Mouse (Mus musculus) cerebellum, adult 18-20 months (tissue): ENCODE measurements around the gene Rad51b.

ENCODE experiments used
- DNase-seq, 2 experiments: peaks; one replicate each; pipeline ENCODE4 v3.0.0; 2021

Rad51b gene

DNA sequence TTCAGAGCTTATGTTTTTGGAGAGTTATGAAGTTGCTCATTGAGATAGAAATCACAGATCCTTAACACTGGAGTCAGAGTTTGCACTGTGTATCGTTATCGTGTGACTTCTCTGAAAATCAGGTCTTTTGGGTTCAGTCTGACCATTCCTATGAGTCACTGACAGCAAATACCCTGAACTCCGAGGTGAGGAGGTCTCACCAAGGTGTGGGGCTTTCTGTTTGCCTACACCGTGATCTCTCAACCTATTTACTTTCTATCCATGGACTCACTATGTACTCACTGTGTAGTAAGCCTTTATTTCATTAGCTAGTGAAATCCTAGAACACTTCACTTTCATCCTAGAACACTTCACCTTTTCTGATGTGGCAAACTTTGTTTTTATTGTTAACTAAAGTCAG lies 34.6 kb downstream of the Rad51b start:
- no peak for DNase-seq

DNA sequence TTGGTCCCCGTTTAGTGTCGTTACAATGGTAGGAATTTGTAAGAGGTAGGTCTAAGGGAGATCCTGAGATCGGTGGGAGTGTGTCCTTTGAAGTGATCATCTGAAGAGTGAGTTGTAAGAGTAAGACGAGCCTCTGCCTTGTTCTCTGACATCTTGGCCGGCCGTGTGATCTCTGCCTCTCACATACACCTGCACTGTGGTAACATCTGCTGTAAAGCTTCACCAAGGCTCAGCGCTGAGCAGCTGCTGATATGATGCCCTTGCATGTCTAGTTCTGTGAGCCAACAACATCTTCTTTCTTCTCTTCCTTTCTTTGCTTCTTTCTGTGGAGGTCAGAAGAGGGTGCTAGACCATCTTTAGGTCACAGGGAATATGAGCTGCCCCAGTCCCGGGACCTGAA lies 41.7 kb downstream of the Rad51b start:
- DNase-seq: no peak

DNA sequence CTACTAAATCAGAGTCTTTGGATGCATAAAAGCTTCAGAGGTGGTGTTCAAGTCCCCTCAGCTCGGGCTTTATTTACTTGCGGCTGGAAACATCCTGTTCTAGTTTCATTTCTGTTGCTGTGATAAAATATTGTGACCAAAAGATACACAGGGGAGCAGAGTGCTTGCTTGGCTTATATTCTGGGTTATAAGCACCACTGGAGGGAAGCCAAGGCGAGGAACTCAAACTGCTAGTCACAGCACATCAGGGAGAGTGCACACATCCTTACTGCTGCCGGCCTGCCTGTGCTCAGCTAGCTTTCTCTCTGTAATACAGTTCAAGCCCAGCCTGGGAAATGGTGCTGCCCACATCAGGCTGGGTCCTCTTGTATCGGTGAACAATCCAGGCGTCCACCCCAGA lies 43.4 kb downstream of the Rad51b start:
- DNase-seq: no peak

DNA sequence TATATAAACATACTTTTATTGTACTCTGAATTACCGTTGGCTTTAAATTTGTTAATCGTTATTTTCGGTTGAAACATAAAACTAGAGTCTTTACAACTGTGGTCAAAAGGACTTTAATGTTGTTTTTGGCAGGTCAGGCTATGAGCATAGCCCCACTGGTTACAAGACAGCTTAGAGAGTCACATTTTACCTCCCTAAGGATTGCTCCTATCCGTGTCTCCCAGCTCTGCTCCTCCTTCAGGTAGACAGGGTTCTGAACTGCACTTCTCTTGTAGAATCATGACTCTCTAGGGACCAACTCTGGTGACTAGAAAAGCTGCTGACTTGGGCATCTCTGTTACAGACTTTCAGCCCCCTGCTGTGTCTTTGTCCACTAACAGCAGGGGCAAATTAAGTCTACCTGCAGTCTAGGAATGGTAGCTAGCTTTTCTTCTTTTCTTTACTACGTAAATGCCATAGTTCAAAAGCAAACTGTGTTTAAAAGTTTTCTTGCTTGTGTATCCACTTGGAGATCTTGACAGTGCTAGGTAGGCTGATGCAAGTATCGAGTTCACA lies 44.3 kb downstream of the Rad51b start:
- no peak for DNase-seq

DNA sequence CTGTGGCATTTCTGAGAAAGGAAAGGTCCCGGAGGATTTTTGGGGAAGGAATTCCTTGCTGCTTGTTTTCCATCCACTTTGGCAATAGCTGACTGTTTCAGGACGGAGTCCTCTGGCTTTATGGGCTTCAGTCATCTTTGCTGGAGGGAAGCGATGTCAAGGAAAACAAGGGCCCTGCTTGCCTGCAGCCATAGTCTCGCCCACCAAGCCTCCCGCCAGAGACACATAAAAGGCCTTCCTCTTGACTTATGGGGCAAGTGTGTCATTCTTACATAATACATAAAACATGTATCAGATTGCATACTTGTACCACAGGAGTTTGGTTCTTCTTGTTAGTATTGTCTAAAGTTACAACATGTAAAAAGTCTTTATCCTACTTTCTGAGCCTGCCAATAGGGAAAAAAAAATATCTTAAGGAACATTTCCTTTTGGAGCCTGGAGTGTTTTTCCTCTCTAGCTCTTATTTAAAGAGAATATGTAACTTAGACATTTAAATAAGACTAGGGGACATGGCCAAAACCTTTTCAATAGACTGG lies 49.2 kb downstream of the Rad51b start:
- DNase-seq: no peak

DNA sequence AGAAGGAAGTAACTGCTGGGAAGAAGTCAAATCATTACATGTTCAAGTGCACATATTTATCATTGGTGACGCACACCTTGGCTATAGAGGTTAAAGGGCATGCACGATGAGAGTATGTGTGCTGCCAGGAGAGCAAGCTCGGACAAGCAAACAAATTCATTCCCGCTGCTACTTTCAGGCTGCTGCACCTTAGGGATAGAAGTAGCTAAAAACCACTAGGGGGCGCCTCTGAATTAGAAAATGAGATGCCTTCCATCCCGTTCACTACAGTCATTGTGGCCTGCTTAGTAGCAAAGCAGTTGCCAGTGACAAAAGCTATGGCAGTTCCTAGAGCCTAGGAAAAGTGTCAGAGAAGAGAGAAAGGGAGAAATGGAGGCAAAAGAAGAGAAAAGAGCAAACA lies 50.6 kb downstream of the Rad51b start:
- DNase-seq: peak; percentile 52 to 56

DNA sequence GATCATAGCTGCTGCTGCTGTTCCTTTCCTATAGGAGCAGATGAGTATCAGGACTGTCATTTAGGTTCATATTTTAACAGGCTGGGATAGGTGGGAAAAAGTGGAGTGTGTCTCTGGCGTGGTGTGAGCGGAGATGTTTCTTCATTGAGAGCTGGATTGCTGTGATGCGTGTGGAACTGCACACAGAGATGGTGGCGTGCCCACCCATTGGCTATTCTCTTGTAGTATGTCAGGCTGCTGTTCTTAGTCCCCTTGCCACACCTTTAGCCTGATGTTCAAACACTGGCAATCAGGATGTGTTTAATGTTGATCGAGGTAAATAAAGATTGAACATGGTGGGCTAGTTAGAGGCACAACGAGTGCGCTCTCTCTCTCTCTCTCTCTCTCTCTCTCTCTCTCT lies 54.4 kb downstream of the Rad51b start:
- no peak for DNase-seq

DNA sequence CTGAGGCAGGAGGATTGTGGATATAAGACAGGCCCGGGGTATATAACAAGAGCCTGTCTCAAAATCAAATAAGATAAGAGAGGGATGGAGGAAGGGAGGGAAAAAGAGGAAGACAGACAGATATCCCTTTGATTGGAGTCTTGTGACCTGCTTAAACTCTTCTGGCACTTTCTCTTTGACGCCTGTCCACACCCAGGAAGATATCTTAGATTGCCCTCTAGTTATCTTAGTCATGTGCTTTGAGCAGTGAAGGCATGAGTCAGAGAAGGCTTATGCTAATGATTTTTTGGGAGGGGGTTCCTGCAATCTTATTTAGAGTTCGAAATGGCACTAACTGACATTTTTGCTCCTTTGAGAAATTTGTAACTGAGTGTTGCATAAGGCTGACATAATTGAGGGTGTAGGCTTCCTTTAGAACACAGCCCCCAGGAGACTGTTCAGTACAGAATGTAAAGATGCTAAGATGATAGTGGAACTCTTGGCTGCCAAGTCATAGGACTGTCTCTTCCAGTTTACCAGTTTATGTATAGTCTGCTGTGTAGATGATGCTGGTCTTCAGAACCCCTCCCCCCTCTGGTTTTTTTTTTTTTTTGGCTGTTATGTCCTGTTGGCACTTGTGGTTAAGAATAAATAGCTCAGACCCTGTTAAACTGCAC lies 55.1 kb downstream of the Rad51b start:
- no peak for DNase-seq

DNA sequence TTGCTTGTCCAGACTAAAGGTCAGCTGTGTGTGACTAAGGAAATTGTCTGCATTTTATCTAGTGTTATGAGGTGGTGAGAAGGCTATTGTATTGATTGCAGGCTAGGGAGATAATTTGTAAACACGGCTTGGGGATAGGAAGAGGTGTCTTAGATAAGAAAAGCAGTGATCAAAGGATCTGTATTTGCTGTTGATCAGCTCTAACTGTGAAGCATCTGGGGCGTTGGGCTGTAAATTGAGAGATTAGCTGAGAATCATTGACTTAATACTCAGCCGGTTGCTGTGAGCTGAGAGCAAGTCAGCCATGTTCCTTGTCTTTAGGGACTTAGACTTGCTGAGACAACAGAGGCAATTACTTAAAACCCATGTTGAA lies 55.6 kb downstream of the Rad51b start:
- no peak for DNase-seq

DNA sequence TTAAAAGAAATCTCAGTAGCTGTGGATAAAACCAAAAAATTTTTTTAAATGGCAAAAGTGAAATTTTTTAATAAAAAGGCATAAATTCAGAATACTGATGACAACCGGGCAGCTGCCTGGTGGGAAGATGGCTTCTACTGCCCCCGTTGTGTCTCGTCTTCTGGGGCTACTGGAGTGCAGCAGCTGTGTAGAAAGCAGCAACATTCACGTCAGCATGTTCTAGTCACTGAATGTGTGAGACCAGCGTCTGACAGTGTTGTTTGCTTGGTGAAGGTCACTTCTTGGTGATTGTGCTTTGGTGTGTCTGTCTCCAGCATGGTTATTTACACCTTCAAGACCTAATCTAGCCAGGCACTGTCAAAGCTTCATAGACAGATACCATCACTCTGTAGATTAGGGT lies 56.3 kb downstream of the Rad51b start:
- no peak for DNase-seq

DNA sequence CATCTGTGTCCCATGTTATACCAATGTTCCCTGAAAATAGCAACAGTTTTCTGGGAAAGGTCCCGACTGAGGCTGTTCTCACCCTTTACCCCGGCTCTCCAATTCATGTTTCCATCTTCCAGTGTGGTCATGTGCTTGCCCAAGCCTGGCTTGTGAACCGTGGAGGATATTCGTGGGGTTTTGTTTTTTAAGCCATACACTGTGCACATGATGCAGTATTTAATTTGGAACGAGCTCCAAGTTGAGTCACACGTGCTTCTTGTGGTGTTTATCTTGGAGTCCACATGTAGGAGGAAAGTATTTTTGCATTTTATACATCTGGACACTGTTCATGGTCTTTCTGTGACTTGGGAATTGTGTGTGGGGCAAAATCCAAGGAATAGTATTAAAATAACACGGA lies 57.5 kb downstream of the Rad51b start:
- DNase-seq: no peak

DNA sequence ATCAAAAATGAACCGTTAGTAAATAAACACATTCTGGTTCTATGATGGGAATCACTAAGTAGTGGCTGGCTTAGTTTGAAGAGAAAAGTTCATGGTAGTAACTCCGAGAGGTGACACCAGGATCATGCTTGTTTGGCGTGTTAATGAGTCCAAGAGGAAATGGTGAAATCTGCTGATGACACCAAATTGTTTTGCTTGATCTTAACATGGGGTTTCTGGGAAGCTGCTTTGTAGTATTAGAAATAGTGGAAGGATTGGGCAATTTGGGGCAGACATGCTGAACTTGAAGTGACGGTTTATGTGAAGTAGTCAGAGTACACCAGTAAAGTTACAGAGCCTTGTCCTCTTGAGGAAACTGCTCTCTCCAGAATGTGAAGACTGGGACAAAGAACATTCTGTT lies 59.1 kb downstream of the Rad51b start:
- DNase-seq: no peak

DNA sequence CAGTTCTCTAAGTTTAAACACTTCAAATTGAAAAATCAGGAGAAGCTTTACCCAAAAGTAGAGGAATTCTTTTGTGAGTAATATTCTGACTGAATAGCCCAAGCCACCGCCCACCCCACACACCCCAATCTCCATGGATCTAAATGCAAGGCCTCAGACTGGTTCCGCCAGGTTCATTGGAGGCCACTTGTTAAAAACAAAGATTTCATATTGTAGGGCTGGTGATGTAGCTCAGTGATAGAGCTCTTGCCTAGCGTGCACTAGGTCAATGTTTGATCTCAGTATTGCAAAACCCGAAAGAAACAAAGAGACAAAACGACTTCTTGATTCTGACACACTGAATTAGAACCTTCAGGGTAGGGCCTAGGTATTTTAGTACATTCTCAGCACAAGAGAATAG lies 60.5 kb downstream of the Rad51b start:
- DNase-seq: no peak

DNA sequence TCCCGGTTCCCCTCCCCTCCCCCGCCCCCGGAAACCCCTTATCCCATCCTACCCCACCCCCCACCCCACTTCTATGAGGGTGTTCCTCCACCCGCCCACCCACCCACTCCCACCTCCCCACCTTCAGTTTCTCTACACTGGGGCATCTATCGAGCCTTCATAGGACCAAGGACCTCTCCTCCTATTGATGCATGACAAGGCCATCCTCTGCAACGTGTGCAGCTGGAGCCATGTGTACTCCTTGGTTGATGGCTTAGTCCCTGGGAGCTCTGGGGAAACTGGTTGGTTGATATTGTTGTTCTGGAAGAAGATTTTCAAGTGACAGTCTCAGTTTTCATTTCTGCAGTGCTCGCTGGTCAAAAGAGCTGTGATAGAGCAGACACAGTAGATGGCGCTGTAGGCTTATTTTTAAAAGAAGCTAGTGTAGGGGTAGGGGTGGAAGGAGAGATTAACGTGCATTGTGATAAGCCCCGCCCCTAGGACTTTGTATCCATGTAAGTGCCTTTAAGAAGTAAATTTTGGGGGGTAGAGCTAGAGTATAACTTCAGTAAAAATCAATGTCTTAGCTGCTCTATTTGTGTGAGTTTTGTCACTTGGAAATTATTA lies 61.6 kb downstream of the Rad51b start:
- peak; percentile 47 to 51 for DNase-seq

DNA sequence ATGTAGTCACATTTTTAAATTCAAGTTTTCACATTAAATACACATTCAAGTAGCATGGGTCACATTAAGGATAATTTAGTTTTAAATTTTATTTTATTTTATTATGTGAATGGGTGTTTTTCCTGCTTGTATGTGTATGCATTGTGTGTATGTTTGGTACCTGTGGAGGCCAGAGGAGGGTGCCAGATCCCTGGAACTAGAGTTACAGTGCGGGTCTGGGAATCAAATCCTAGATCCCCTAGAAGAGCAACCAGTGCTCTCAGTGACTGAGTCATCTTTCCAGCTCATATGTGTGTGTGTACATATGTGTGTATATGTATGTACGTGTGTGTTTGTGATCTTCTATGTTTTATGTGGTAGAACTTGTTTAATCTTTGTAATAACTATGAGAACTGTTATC lies 62.3 kb downstream of the Rad51b start:
- no peak for DNase-seq

DNA sequence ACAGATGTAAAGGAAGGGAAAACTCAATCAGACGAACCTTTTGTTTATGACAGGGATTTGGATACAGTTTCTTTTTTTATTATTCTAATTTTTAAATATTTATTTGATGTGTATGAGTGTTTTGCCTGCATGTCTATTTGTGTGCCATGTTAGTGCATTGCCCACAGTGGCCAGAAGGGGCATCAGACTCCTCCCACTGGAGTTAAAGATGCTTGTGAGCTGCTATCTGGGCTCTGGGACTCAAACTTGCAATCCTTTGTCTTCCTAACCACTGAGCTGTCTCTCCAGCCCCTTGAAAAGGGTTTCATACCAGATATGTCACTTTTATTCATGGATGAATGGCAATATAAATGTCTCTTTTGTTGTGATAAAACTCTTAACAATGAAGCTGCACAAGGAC lies 65.1 kb downstream of the Rad51b start:
- peak; percentile 10 to 12 for DNase-seq

DNA sequence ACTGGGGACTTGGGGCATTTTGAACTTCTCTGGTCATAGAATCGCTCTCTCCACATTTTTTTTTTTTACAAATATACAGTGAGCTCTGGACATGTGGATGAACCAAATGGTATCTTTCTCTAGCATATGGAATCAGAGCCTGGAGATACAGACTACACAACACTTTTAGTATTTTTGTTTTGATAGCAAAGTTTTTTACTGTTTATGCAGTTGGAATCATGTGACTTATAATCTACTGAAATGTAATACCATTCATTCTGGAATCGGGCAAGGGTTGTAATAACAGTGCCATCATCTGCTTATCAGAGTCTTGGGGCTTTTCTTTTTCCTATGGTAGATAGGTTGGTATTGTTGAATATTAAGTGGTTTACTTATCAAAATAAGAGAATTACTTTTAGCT lies 67.2 kb downstream of the Rad51b start:
- no peak for DNase-seq

DNA sequence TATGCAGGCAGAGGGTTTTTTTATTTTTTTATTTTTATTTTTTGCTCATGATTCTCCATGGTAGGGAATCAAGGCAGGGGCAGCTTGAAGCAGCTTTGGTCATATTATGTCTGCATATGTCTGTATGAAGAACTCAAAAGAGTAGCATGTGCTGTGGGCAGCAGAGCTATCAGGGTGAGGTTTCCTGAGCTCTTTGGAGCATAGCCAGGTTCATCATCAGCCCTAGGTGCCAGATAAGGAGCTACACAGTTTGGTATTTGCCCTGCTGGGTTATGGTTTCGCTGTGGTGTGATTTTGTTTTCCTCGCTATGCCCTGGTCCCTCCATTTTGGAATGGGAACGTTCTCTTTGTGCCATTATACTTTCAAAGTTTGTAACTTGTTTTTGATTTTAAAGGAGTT lies 71.7 kb downstream of the Rad51b start:
- no peak for DNase-seq

DNA sequence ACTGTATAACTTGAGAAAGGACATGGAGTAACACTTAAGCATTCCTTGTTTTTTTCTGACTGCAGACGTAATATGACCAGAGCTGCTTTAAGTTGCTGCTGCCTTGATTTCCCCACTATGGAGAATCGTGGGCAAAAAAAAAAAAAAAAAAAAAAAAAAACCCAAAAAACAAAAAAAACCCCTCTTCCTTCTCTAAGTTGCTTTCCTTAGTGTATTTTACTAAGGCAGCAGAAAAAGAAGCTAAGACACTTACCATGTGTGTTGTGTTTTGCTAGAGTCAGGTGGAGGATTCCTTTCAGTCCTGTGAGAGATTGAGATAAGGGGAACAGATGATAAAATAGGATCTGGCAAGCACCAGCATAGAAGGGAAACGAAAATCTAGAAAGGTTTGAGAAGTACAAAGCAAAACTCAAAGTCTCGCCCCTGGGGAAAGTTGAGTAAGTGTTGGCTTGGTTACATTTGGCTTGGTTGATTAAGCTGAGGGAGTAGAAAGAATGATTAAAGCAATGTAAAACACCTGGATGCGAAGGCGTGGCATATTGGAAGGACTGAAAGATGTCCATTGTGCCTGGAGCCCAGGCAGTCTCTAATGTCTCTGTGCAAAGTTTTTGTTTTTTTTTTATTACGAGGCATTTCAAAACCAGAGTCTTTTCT lies 72.6 kb downstream of the Rad51b start:
- no peak for DNase-seq

DNA sequence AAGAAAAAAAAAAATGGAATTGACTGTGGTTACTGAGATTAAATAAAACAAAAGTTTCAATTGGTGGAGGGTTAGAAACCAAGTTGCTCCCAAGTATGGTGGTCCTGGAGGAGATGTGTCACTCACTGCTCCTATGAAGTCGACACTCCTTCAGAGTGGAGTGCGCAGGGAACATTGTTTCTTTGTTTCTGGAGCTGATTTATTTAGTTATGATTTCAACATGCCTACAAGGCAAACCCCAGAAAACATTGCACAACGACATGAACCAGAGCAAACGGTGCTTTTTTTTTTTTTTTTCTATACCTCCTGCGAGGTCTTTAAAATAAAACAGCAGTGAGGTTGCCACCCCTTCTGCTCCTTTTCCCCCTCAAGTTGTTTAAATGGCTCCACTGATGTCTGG lies 75.6 kb downstream of the Rad51b start:
- DNase-seq: no peak

DNA sequence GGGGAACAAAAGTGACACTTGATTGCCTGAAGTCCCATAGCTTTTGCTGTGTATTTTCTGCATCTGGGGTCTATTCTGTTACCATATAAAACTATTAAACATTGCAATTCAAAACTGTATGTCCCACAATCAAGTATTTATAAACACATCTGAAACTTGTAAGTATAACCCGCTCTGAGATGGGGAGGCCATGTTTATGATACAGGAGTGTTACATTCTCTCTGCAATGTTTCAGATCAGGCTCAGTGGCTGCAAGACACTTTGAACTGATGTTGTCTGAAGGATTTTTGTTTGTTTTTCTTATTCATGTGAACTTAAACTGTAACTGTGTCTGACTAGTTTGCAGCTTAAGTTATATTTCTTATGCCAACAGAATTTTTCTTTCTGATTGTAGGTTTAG lies 80.3 kb downstream of the Rad51b start:
- DNase-seq: no peak

DNA sequence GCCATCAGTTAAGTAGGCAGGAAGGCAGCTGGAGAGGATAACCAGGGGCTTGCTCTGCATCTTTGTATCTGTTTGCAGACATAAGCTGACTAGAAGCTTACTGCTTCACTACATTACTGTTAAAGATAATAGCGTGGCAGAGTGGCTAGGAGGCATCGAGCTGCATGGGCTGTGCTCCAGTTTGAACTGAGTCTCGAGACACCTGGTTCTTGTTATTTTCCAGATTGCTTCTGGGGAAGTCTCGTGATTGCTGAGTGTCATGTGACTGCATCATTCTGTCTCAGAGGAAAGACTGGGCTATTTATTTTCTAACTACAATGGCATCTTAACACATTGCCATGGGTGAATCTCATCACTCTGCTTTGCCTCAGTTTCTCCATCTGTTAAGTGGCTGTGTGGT lies 80.8 kb downstream of the Rad51b start:
- no peak for DNase-seq

DNA sequence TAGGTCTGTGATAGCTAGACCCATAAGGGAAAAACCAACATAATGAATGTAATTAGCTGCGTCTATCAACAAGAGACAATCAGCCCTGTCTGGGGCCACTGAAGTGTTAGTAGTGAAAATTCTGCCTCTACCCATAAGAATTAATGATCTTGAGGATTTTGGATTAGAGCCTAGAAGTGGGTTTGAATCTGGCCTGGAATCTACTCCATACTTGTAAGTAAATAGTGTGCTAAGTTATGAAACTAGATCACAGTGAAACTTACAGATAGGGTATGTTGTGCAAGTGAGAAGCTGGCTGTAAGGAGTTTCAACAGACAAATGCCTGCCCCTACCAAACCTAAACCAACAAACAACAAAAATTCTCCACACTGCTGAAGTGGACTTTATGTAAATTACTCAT lies 83.1 kb downstream of the Rad51b start:
- no peak for DNase-seq

DNA sequence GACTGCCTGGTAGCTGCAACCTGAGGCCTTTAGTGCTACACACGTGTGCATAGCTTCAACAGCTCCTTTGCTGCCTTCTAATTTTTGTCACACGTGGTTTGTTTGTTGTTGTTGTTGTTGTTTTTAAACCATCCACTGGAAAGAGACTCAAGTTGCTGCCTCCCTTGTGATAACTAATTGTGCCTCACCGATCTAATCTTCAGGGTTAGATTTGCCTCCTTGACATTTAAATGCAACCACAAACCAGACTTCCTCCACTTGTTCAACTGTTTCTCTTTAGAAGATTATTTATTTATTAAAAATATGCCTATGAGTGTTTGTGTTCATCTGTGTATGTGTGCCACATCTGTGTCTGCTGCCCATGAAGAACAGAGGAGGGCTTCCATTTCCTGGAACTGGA lies 84.4 kb downstream of the Rad51b start:
- DNase-seq: no peak
